Mouse (Mus musculus) ES-E14 (cell line): Measurements from ENCODE around the gene B230217C12Rik. TPM values are rescaled to one million over a fixed set of nuclear protein-coding genes. Genes with fewer than 3 reads are reported as not detected.

Experiments used
- DNase-seq: peaks from one replicate; pipeline ENCODE4 v3.0.0-alpha.2; 2013; ENCODE audit warnings: low read depth, low spot score
- H3K27ac ChIP-seq: 2 replicates; pipeline ENCODE4 v1.5.1; 2012; ENCODE audit warnings: low read depth, mild to moderate bottlenecking, low read length, moderate library complexity, mixed read lengths; ENCODE audit not compliant: poor library complexity, insufficient read depth, severe bottlenecking
- H3K36me3 ChIP-seq: 2 replicates; pipeline ENCODE4 v1.6.1; 2012; ENCODE audit warnings: mild to moderate bottlenecking, low read length, moderate library complexity, mixed read lengths; ENCODE audit not compliant: control insufficient read depth, poor library complexity, insufficient read depth, severe bottlenecking
- H3K4me1 ChIP-seq, 2 experiments: fragments of 150-350 bp in 1 of 2; sonication (generic) in 1 of 2; 2 replicates each; pipeline ENCODE4 v1.6.1; 2012; ENCODE audit warnings: low read length in 2 of 2, mild to moderate bottlenecking in 1 of 2, mixed read lengths in 1 of 2; ENCODE audit not compliant: control insufficient read depth in 2 of 2, insufficient read depth in 2 of 2, poor library complexity in 1 of 2
- H3K4me3 ChIP-seq, 2 experiments: fragments of 150-350 bp in 1 of 2; sonication (generic) in 1 of 2; 2 replicates each; pipeline ENCODE4 v1.5.1; 2012; ENCODE audit warnings: low read length in 2 of 2, low read depth in 1 of 2, mild to moderate bottlenecking in 1 of 2, mixed read lengths in 1 of 2; ENCODE audit not compliant: insufficient read depth in 1 of 2, poor library complexity in 1 of 2, severe bottlenecking in 1 of 2
- H3K9ac ChIP-seq: 2 replicates; pipeline ENCODE4 v1.6.1; 2012; ENCODE audit warnings: low read depth, mild to moderate bottlenecking, low read length, mixed read lengths; ENCODE audit not compliant: poor library complexity, insufficient read depth, severe bottlenecking
- H3K9me3 ChIP-seq: fragments of 150-350 bp; sonication (generic); 2 replicates; pipeline ENCODE4 v1.6.1; 2012; ENCODE audit warnings: low read depth, mild to moderate bottlenecking, low read length; ENCODE audit not compliant: control insufficient read depth, insufficient read depth
- CHD2 ChIP-seq: IDR thresholded peaks from 2 replicates; pipeline ENCODE4 v1.6.1; 2014; ENCODE audit warnings: mild to moderate bottlenecking, low read depth, low read length, inconsistent platforms
- HCFC1 ChIP-seq: IDR thresholded peaks from 2 replicates; pipeline ENCODE4 v1.6.1; 2012; ENCODE audit warnings: low read length, inconsistent platforms, borderline replicate concordance; ENCODE audit not compliant: insufficient read depth
- MAFK ChIP-seq: IDR thresholded peaks from 2 replicates; pipeline ENCODE4 v1.6.1; 2014; ENCODE audit warnings: mild to moderate bottlenecking, low read depth, low read length, inconsistent platforms; ENCODE audit not compliant: insufficient read depth
- ZC3H11A ChIP-seq: IDR thresholded peaks from 2 replicates; pipeline ENCODE4 v1.6.1; 2012; ENCODE audit warnings: low read depth, mild to moderate bottlenecking, inconsistent platforms, low read length, borderline replicate concordance
- ZNF384 ChIP-seq: IDR thresholded peaks from 2 replicates; pipeline ENCODE4 v1.6.1; 2012; ENCODE audit warnings: low read depth, low read length, inconsistent platforms
- in situ Hi-C, 2 experiments: fragments of 600-800 bp; cut with MboI; formaldehyde crosslinking; loops; one replicate each; pipeline ENCODE4 v1.15.1; 2025; ENCODE audit warnings: low sequenced_read_pairs in 2 of 2, inconsistent platforms in 1 of 2; ENCODE audit not compliant: unreplicated experiment in 2 of 2
- total RNA-seq: library from RNA; depleted of rRNA; stranded (reverse); fragments of 300-350 nt; gene quantifications from 2 replicates; pipeline ENCODE4 v1.2.3, GENCODE M21; 2012

B230217C12Rik gene
- total RNA-seq, 1 experiment = 4.1 TPM

- in situ Hi-C loops = no loop called here
- TF ChIP-seq HCFC1 (no peak), ZNF384 (no peak), CHD2 (no peak), MAFK (no peak), ZC3H11A (no peak)
- Histone ChIP-seq H3K4me3 (no peak overlapping the region), H3K4me1 (peaks cover 14 to 43% of the 10 kb centered on the region in 2 experiments), H3K27ac (no peak overlapping the region), H3K36me3 (peaks cover 55% of the 10 kb centered on the region), H3K9ac (no peak overlapping the region), H3K9me3 (no peaks in the 10 kb centered on the region)
- DNase-seq = no peak
Measured at GRCm38 (mm10) chr11:97820840-97821239, 19.7 kb upstream of the B230217C12Rik start.

- TF ChIP-seq HCFC1 (no peak), ZC3H11A (no peak)
- in situ Hi-C loops = no loop called here
- Histone ChIP-seq H3K4me3 (no peak overlapping the region), H3K4me1 (peaks cover 14 to 40% of the 10 kb centered on the region in 2 experiments), H3K36me3 (peaks cover 53% of the 10 kb centered on the region), H3K9ac (no peak overlapping the region), H3K27ac (no peak overlapping the region), H3K9me3 (no peaks in the 10 kb centered on the region)
- no peak for DNase-seq
Measured at GRCm38 (mm10) chr11:97821401-97822064, 19.0 kb upstream of the B230217C12Rik start.

GRCm38 (mm10) chr11:97822840-97823603 is 17.6 kb upstream of the B230217C12Rik start:
- no peak overlapping the region for H3K4me3 ChIP-seq
- H3K36me3 ChIP-seq = peaks cover 61% of the 10 kb centered on the region
- in situ Hi-C loops = no loop called here
- H3K4me1 ChIP-seq = peaks cover 12 to 38% of the 10 kb centered on the region in 2 experiments
- TF ChIP-seq ZNF384 (no peak), CHD2 (no peak), HCFC1 (no peak), MAFK (no peak), ZC3H11A (no peak)
- no peak for DNase-seq
- no peak overlapping the region for H3K27ac ChIP-seq
- H3K9me3 ChIP-seq = no peaks in the 10 kb centered on the region
- H3K9ac ChIP-seq = 0 out of 2 replicates have a peak overlapping the region, but pooled peaks have one; percentile 11

- in situ Hi-C loops = no loop called here
- peaks cover 51% of the 10 kb centered on the region for H3K36me3 ChIP-seq
- H3K4me1 ChIP-seq = peaks cover 11 to 28% of the 10 kb centered on the region in 2 experiments
- no peak overlapping the region for H3K27ac ChIP-seq
- no peak overlapping the region for H3K9ac ChIP-seq
- no peak for DNase-seq
- H3K9me3 ChIP-seq = no peaks in the 10 kb centered on the region
- H3K4me3 ChIP-seq = no peak overlapping the region
- TF ChIP-seq ZNF384 (no peak), HCFC1 (no peak), ZC3H11A (no peak), MAFK (no peak), CHD2 (no peak)
Measured at GRCm38 (mm10) chr11:97824168-97824567, 16.4 kb upstream of the B230217C12Rik start.
